Mouse (Mus musculus): ENCODE measurements around the gene Mrps15. TPM values are rescaled to one million over a fixed set of nuclear protein-coding genes. Genes with fewer than 3 reads are reported as not detected.

Mrps15 gene
- polyA plus RNA-seq, 1 experiment from 2014 or later: 138 TPM

GRCm38 (mm10) chr4:126029042-126029441 is 17.7 kb upstream of the Mrps15 start:
- H3K4me2 ChIP-seq (ENCODE audit: low read length): no peak overlapping the region
- no peaks in the 10 kb centered on the region for H3K9me3 ChIP-seq (ENCODE audit: control insufficient read depth, low read length)
- no peak overlapping the region for H3K27ac ChIP-seq (ENCODE audit: low read depth, low read length)
- H3K9ac ChIP-seq (ENCODE audit: low read depth, low read length): no peak overlapping the region
- no peaks in the 10 kb centered on the region for H3K4me1 ChIP-seq (ENCODE audit: control insufficient read depth, insufficient read depth, low read depth, low read length)
- H3K4me3 ChIP-seq (ENCODE audit: low read length): no peak overlapping the region
- ATAC-seq: no peak
- H3K27me3 ChIP-seq (replicated peaks; ENCODE audit: control insufficient read depth, insufficient read depth, low read length): no peaks in the 10 kb centered on the region
- no peaks in the 10 kb centered on the region for H3K36me3 ChIP-seq (ENCODE audit: control insufficient read depth, insufficient read depth, low read length)
- 81% methylated on average over 3 of the region's 3 CpGs for WGBS

DNA sequence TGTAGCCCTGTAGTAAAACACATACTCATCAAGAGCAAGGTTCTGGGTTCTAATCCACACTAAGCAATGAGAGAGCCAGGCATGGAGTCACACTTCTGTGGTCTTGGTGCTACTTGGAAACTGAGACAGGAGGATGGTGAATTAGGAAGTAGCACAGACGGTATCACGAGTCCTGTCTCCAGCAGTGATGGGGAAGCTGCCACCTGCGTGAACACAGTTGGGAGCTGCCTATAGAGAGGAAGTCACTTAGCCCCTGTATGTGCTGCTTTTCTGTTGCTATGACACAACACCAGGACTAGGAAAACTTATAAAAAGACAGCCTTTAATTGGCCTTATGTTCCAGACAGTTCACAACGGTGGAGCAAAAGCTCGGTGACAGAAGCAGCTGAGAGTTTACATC is 16.0 kb upstream of the Mrps15 start:
- 71% methylated on average over 5 of the region's 5 CpGs for WGBS
- H3K4me3 ChIP-seq (ENCODE audit: low read length): no peak overlapping the region
- H3K4me1 ChIP-seq (ENCODE audit: control insufficient read depth, insufficient read depth, low read depth, low read length): no peaks in the 10 kb centered on the region
- H3K27ac ChIP-seq (ENCODE audit: low read depth, low read length): no peak overlapping the region
- no peak for ATAC-seq
- no peak overlapping the region for H3K4me2 ChIP-seq (ENCODE audit: low read length)
- no peak overlapping the region for H3K9ac ChIP-seq (ENCODE audit: low read depth, low read length)
- no peaks in the 10 kb centered on the region for H3K9me3 ChIP-seq (ENCODE audit: control insufficient read depth, low read length)
- no peaks in the 10 kb centered on the region for H3K27me3 ChIP-seq (replicated peaks; ENCODE audit: control insufficient read depth, insufficient read depth, low read length)
- no peaks in the 10 kb centered on the region for H3K36me3 ChIP-seq (ENCODE audit: control insufficient read depth, insufficient read depth, low read length)

- no peaks in the 10 kb centered on the region for H3K9me3 ChIP-seq (ENCODE audit: control insufficient read depth, low read length)
- 89% methylated on average over 5 of the region's 5 CpGs for WGBS
- no peaks in the 10 kb centered on the region for H3K36me3 ChIP-seq (ENCODE audit: control insufficient read depth, insufficient read depth, low read length)
- H3K27me3 ChIP-seq (replicated peaks; ENCODE audit: control insufficient read depth, insufficient read depth, low read length): no peaks in the 10 kb centered on the region
- H3K4me2 ChIP-seq (ENCODE audit: low read length): no peak overlapping the region
- no peak overlapping the region for H3K4me3 ChIP-seq (ENCODE audit: low read length)
- no peak overlapping the region for H3K27ac ChIP-seq (ENCODE audit: low read depth, low read length)
- H3K4me1 ChIP-seq (ENCODE audit: control insufficient read depth, insufficient read depth, low read depth, low read length): no peaks in the 10 kb centered on the region
- ATAC-seq: no peak
- no peak overlapping the region for H3K9ac ChIP-seq (ENCODE audit: low read depth, low read length)
Measured at GRCm38 (mm10) chr4:126035413-126035812, 11.3 kb upstream of the Mrps15 start.

DNA sequence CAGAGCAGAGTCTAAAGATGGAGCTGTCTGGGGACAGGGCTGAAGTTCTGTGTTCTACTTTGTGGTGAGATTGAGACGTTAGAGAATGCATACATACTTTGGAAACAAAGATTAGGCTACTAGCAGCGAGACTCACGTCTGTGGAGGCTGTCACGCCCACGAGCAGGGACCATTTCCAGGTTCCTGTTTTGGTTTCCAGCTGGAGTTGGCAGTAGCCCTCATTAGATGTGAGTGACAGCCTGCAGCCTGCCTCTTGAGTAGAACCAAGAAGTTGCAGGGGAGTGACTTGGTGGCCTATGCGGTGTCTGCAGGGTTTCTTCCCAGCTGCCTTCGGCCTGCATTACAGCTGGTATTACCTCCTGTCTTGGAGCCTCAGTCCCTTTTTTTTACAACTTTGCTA is 4.9 kb downstream of the Mrps15 start:
- no peak overlapping the region for H3K4me3 ChIP-seq (ENCODE audit: low read length)
- H3K9me3 ChIP-seq (ENCODE audit: control insufficient read depth, low read length): no peaks in the 10 kb centered on the region
- no peak overlapping the region for H3K4me2 ChIP-seq (ENCODE audit: low read length)
- no peak overlapping the region for H3K9ac ChIP-seq (ENCODE audit: low read depth, low read length)
- WGBS: 86% methylated on average over 7 of the region's 7 CpGs
- H3K27me3 ChIP-seq (replicated peaks; ENCODE audit: control insufficient read depth, insufficient read depth, low read length): no peaks in the 10 kb centered on the region
- peaks cover 28% of the 10 kb centered on the region for H3K36me3 ChIP-seq (ENCODE audit: control insufficient read depth, insufficient read depth, low read length)
- H3K27ac ChIP-seq (ENCODE audit: low read depth, low read length): no peak overlapping the region
- peaks cover 10% of the 10 kb centered on the region for H3K4me1 ChIP-seq (ENCODE audit: control insufficient read depth, insufficient read depth, low read depth, low read length)
- ATAC-seq: no peak

- H3K4me1 ChIP-seq (ENCODE audit: control insufficient read depth, insufficient read depth, low read depth, low read length): peaks cover 14% of the 10 kb centered on the region
- peak overlapping the region; percentile 67 for H3K9ac ChIP-seq (ENCODE audit: low read depth, low read length)
- peaks cover 20% of the 10 kb centered on the region; the same call in 1 of the 2 replicates for H3K36me3 ChIP-seq (ENCODE audit: control insufficient read depth, insufficient read depth, low read length)
- H3K4me3 ChIP-seq (ENCODE audit: low read length): peak overlapping the region; percentile 68
- no peaks in the 10 kb centered on the region for H3K27me3 ChIP-seq (replicated peaks; ENCODE audit: control insufficient read depth, insufficient read depth, low read length)
- no peak overlapping the region; the same call in 1 of the 2 replicates for H3K27ac ChIP-seq (ENCODE audit: low read depth, low read length)
- H3K9me3 ChIP-seq (ENCODE audit: control insufficient read depth, low read length): no peaks in the 10 kb centered on the region
- 0 out of 2 replicates have a peak, but pooled peaks have one; percentile 1 for ATAC-seq
- 17% methylated on average over 19 of the region's 19 CpGs for WGBS
- H3K4me2 ChIP-seq (ENCODE audit: low read length): peak overlapping the region; percentile 93
Measured at GRCm38 (mm10) chr4:126057207-126058133, 10.7 kb downstream of the Mrps15 start.

GRCm38 (mm10) chr4:126058134-126058996 is 11.6 kb downstream of the Mrps15 start, which contains the start of gene Oscp1:
TSS of gene Oscp1 (plus strand) at chr4:126058565.
- H3K9me3 ChIP-seq (ENCODE audit: control insufficient read depth, low read length): no peaks in the 10 kb centered on the region
- peak within 1 kb of the TSS; percentile 69 for H3K27ac ChIP-seq (ENCODE audit: low read depth, low read length)
- under 1% methylated on average over 54 of the region's 57 CpGs for WGBS

GRCm38 (mm10) chr4:126058997-126059362 is 12.3 kb downstream of the Mrps15 start:
- no peak for ATAC-seq
- H3K9me3 ChIP-seq (ENCODE audit: control insufficient read depth, low read length): no peaks in the 10 kb centered on the region
- H3K4me1 ChIP-seq (ENCODE audit: control insufficient read depth, insufficient read depth, low read depth, low read length): peaks cover 14% of the 10 kb centered on the region
- H3K9ac ChIP-seq (ENCODE audit: low read depth, low read length): peak overlapping the region; percentile 79
- H3K4me3 ChIP-seq (ENCODE audit: low read length): peak overlapping the region; percentile 68
- peaks cover 15% of the 10 kb centered on the region; the same call in 1 of the 2 replicates for H3K36me3 ChIP-seq (ENCODE audit: control insufficient read depth, insufficient read depth, low read length)
- peak overlapping the region; percentile 73 for H3K4me2 ChIP-seq (ENCODE audit: low read length)
- peak overlapping the region; percentile 69 for H3K27ac ChIP-seq (ENCODE audit: low read depth, low read length)
- 35% methylated on average over 9 of the region's 9 CpGs for WGBS
- no peaks in the 10 kb centered on the region for H3K27me3 ChIP-seq (replicated peaks; ENCODE audit: control insufficient read depth, insufficient read depth, low read length)

More at GRCm38 (mm10) chr4:126058134-126058996, 11.6 kb downstream of the Mrps15 start, which contains the start of gene Oscp1:
- peak within 1 kb of the TSS; percentile 93 for H3K4me2 ChIP-seq (ENCODE audit: low read length)
- H3K36me3 ChIP-seq (ENCODE audit: control insufficient read depth, insufficient read depth, low read length): peaks cover 15% of the 10 kb centered on the region; the same call in 1 of the 2 replicates
- H3K4me3 ChIP-seq (ENCODE audit: low read length): peak within 1 kb of the TSS; percentile 68
- peak; percentile 99 for ATAC-seq
- H3K9ac ChIP-seq (ENCODE audit: low read depth, low read length): peak within 1 kb of the TSS; percentile 79
- peaks cover 14% of the 10 kb centered on the region for H3K4me1 ChIP-seq (ENCODE audit: control insufficient read depth, insufficient read depth, low read depth, low read length)
- no peaks in the 10 kb centered on the region for H3K27me3 ChIP-seq (replicated peaks; ENCODE audit: control insufficient read depth, insufficient read depth, low read length)

DNA sequence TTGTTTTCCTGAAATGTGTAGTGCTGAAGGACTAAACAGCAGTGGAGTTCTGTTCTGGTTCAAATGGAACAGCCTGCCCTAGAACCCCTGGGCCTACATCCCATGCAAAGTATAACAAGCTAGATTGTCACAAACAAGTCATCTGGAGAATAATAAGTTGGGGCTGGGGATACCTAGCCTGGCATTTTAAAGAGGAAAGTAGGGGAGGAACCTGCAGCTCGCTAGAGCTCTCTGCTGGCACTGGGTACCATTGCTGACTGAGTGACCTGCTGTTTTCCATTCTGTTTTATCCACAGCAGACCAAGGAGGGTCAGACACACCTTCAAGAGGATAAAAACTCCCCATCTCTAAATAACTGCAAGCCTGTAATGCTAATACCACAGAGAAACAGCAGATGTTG is 16.1 kb downstream of the Mrps15 start:
- ATAC-seq: no peak
- WGBS: 48% methylated on average over 1 of the region's 1 CpGs
- Histone ChIP-seq H3K9me3 (ENCODE audit: control insufficient read depth, low read length) (no peaks in the 10 kb centered on the region), H3K36me3 (ENCODE audit: control insufficient read depth, insufficient read depth, low read length) (no peaks in the 10 kb centered on the region), H3K9ac (ENCODE audit: low read depth, low read length) (no peak overlapping the region), H3K4me1 (ENCODE audit: control insufficient read depth, insufficient read depth, low read depth, low read length) (peaks cover 10% of the 10 kb centered on the region), H3K4me3 (ENCODE audit: low read length) (no peak overlapping the region), H3K27ac (ENCODE audit: low read depth, low read length) (no peak overlapping the region), H3K27me3 (replicated peaks; ENCODE audit: control insufficient read depth, insufficient read depth, low read length) (no peaks in the 10 kb centered on the region), H3K4me2 (ENCODE audit: low read length) (no peak overlapping the region)

GRCm38 (mm10) chr4:126065241-126065640 is 18.5 kb downstream of the Mrps15 start:
- 96% methylated on average over 7 of the region's 7 CpGs for WGBS
- ATAC-seq: no peak

More at GRCm38 (mm10) chr4:126065241-126065640, 18.5 kb downstream of the Mrps15 start:
- Histone ChIP-seq H3K27me3 (replicated peaks; ENCODE audit: control insufficient read depth, insufficient read depth, low read length) (no peaks in the 10 kb centered on the region), H3K4me1 (ENCODE audit: control insufficient read depth, insufficient read depth, low read depth, low read length) (no peaks in the 10 kb centered on the region), H3K4me3 (ENCODE audit: low read length) (no peak overlapping the region), H3K36me3 (ENCODE audit: control insufficient read depth, insufficient read depth, low read length) (no peaks in the 10 kb centered on the region), H3K9ac (ENCODE audit: low read depth, low read length) (no peak overlapping the region), H3K27ac (ENCODE audit: low read depth, low read length) (no peak overlapping the region), H3K4me2 (ENCODE audit: low read length) (no peak overlapping the region), H3K9me3 (ENCODE audit: control insufficient read depth, low read length) (no peaks in the 10 kb centered on the region)

Measured in hindbrain, embryonic 16.5 days (tissue).